Mouse (Mus musculus) heart, embryonic 16.5 days (tissue): ENCODE results near the gene N4bp1. TPM values are rescaled to one million over a fixed set of nuclear protein-coding genes. Genes with fewer than 3 reads are reported as not detected.
A peak's percentile ranks its signal among the peaks of the same experiment; 100 is the strongest.

Experiments used
- ATAC-seq: fragments of 200-750 bp; cut with Nextera tagmentation; replicated peaks from 2 replicates; pipeline ENCODE4 v1.8.0; 2017; ENCODE audit warnings: moderate number of reproducible peaks; ENCODE audit not compliant: insufficient read depth, low FRiP score; ENCODE audit errors: extremely low read depth
- H3K27ac ChIP-seq: fragments of 300-500 bp; sonication (generic); 2 replicates; pipeline ENCODE4 v1.5.1; 2014; ENCODE audit warnings: mild to moderate bottlenecking, low read length, control low read depth, moderate library complexity
- H3K27me3 ChIP-seq: fragments of 300-500 bp; sonication (generic); 2 replicates; pipeline ENCODE4 v1.6.1; 2014; ENCODE audit warnings: low read length, mixed read lengths; ENCODE audit not compliant: control insufficient read depth, insufficient read depth
- H3K36me3 ChIP-seq: fragments of 300-500 bp; sonication (generic); 2 replicates; pipeline ENCODE4 v1.6.1; 2014; ENCODE audit not compliant: control insufficient read depth, insufficient read depth
- H3K4me1 ChIP-seq: fragments of 300-500 bp; sonication (generic); 2 replicates; pipeline ENCODE4 v1.6.1; 2014; ENCODE audit warnings: low read length, mixed read lengths; ENCODE audit not compliant: control insufficient read depth, insufficient read depth
- H3K4me2 ChIP-seq: fragments of 300-500 bp; sonication (generic); 2 replicates; pipeline ENCODE4 v1.6.1; 2014; ENCODE audit warnings: low read depth, mild to moderate bottlenecking, control low read depth, low read length
- H3K4me3 ChIP-seq: fragments of 300-500 bp; sonication (generic); 2 replicates; pipeline ENCODE4 v1.5.1; 2014; ENCODE audit warnings: mild to moderate bottlenecking, control low read depth, low read length
- H3K9ac ChIP-seq: fragments of 300-500 bp; sonication (generic); 2 replicates; pipeline ENCODE4 v1.6.1; 2014; ENCODE audit warnings: low read length, control low read depth
- H3K9me3 ChIP-seq: fragments of 300-500 bp; sonication (generic); replicated peaks from 2 replicates; pipeline ENCODE4 v1.6.1; 2016; ENCODE audit warnings: low read length; ENCODE audit not compliant: control insufficient read depth
- WGBS: fragments of 180-500 bp; shearing (Covaris S2); extraction: QIAGEN DNeasy Blood & Tissue Kit; methylation state at CpG from one replicate; pipeline ENCODE4 v1.1.7; 2014; 5-methylcytosine and 5-hydroxymethylcytosine counted together
- polyA plus RNA-seq: library from polyadenylated mRNA; unstranded; fragments of >200 nt; fragmentation: Nextera tagmentation; extraction: Ambion mirVana; gene quantifications from 2 replicates; pipeline ENCODE4 v1.2.1, GENCODE M21; 2015

Gene N4bp1
- polyA plus RNA-seq, 1 experiment from 2014 or later = 5.8 TPM

DNA sequence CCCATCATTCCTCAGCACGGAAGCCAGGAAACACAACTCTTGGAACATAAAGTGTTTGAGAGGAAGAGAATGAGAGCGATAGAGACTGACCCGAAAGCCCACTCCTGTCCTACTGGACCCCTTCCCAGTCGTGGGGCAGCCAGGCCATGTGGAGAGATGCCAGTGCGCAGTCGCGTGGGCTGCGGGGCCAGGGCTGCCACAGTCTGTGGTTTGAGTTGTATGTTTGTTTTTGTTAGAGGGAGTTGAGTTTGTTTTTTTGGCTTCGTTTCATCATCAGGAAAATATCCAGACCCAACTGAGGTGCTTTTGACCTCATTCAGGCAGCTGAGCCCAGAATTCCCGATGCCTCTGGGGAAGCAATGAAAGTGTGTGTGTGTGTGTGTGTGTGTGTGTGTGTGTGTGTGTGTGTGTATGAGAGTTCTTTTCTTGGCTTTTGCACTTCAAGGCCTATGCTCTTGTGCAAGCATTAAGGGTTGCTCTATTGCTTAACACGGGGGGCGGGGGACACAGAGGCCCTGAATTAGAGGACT is 97.1 kb downstream of the N4bp1 start:
- ATAC-seq = peak; percentile 71
- H3K9me3 ChIP-seq = no peaks in the 10 kb centered on the region
- H3K27ac ChIP-seq = peak overlapping the region; percentile 73
- no peak overlapping the region for H3K4me3 ChIP-seq
- H3K9ac ChIP-seq = no peak overlapping the region
- H3K4me1 ChIP-seq = 0 out of 2 replicates have a peak, but pooled peaks cover 5% of the 10 kb centered on the region
- H3K36me3 ChIP-seq = no peaks in the 10 kb centered on the region
- 0 out of 2 replicates have a peak overlapping the region, but pooled peaks have one; percentile 25 for H3K4me2 ChIP-seq
- WGBS = 44% methylated on average over 12 of the region's 12 CpGs
- no peaks in the 10 kb centered on the region for H3K27me3 ChIP-seq

DNA sequence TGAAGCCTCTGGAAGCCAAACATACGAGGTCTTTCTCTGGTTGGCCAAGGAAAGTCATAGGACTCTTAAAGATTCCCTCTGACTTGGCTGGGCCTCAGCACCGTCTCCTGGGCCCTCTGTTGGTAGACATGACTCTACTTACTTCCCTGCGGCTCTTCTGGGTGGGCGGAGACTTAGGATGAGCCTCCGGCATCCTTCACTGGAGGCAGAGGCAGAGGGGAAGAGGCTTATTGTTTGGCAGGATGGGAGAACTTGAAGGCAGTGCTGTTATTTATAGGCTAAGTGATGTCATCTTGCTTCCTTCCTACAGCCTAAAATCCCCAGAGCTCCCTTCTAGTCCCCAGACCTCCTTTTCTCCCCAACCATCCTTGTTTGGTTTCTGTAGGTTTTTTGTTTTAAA is 98.6 kb downstream of the N4bp1 start:
- no peak overlapping the region for H3K9ac ChIP-seq
- no peak overlapping the region for H3K4me2 ChIP-seq
- 0 out of 2 replicates have a peak, but pooled peaks cover 5% of the 10 kb centered on the region for H3K4me1 ChIP-seq
- peak overlapping the region; percentile 73 for H3K27ac ChIP-seq
- 34% methylated on average over 5 of the region's 5 CpGs for WGBS
- H3K27me3 ChIP-seq = no peaks in the 10 kb centered on the region
- H3K9me3 ChIP-seq = no peaks in the 10 kb centered on the region
- ATAC-seq = peak; percentile 41; the same call in 1 of the 2 replicates
- no peak overlapping the region for H3K4me3 ChIP-seq
- no peaks in the 10 kb centered on the region for H3K36me3 ChIP-seq

DNA sequence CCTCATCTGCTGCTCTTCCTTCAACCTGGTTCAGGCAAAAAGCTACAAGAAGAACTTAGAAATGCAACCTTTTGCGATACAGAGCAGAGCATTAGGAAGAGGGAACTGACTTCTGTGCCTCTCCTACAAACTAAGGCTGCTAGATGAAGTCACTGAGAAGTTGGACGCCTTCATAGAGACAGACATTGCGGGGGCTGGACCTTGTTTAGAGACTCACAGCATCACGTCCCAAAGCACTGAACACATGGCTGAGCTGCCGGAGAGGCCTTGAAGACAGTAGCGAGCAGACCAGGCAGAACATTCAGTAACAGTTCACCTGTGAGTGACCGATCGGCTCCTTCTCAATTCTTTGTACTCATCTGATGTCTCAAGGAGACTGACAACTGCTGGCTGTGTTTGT is 104.0 kb downstream of the N4bp1 start:
- H3K4me2 ChIP-seq = no peak overlapping the region
- H3K36me3 ChIP-seq = no peaks in the 10 kb centered on the region
- no peak overlapping the region for H3K4me3 ChIP-seq
- no peaks in the 10 kb centered on the region for H3K4me1 ChIP-seq
- 83% methylated on average over 8 of the region's 8 CpGs for WGBS
- H3K9me3 ChIP-seq = no peaks in the 10 kb centered on the region
- no peak for ATAC-seq
- no peaks in the 10 kb centered on the region for H3K27me3 ChIP-seq
- H3K27ac ChIP-seq = no peak overlapping the region
- H3K9ac ChIP-seq = no peak overlapping the region

DNA sequence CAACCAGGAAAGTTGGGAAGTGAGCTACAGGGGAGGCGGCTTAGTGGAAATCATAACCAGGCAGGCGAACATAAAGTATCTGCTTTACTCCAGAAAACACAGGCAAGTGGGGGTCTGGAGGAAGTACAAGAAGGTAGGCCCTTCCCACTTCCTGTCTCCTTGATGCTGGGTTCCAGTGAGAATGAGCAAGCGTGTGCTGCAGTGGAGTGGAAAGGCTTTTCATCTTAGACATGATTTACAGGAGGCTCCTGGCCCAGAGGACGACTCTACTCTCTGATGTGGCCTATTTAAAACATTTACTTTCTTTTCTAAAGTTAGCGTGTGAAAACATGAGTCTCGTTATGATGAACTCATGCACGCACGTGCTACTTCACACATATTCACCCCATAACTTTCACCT is 105.9 kb downstream of the N4bp1 start:
- ATAC-seq = no peak

DNA sequence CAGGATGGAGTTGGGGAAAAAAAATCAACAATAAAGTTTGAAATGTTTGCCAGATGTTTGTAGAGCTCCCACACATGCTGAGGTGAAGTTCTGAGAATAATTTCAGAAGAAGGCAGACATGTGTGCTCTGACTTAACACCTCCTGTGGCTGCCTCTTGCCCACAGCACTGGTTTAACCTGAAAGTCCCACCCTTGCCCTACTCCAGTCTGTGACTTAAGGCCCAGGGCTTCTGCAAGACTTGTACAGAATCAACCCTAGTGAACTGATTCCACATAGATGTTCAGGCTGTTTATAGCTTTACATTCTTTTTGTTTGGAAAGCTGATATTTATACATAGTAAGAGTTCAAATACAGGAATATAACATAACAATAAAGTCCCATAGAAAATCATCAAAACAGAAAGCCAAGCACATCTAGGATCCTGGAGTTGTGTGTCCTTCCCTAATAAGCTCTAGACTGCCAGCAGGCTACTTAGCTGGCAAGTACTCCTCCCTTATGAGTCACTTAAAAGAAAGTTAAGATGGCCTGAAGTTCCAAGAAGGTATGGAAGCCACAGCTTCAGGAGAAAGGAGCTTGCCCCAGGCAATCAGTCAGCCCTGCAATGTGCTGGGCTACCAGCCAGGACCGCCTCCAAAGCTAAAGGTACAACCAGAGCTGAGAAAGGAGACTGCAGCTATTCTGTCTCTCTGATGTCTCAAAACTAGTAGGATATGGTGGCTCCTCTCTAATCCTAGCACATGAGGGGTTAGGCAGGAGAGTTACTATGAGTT is 114.9 kb downstream of the N4bp1 start:
- ATAC-seq = no peak
- WGBS = 84% methylated on average over 1 of the region's 1 CpGs
- H3K27ac ChIP-seq = no peak overlapping the region
- no peak overlapping the region for H3K4me3 ChIP-seq
- H3K9ac ChIP-seq = no peak overlapping the region
- H3K4me2 ChIP-seq = no peak overlapping the region
- H3K36me3 ChIP-seq = no peaks in the 10 kb centered on the region
- H3K9me3 ChIP-seq = no peaks in the 10 kb centered on the region
- H3K4me1 ChIP-seq = peaks cover 17% of the 10 kb centered on the region
- no peaks in the 10 kb centered on the region for H3K27me3 ChIP-seq

More for the DNA sequence above, 105.9 kb downstream of the N4bp1 start:
- WGBS = 69% methylated on average over 8 of the region's 8 CpGs
- H3K9me3 ChIP-seq = no peaks in the 10 kb centered on the region
- no peak overlapping the region for H3K4me2 ChIP-seq
- H3K27ac ChIP-seq = no peak overlapping the region
- no peak overlapping the region for H3K4me3 ChIP-seq
- H3K27me3 ChIP-seq = no peaks in the 10 kb centered on the region
- H3K9ac ChIP-seq = no peak overlapping the region
- H3K4me1 ChIP-seq = no peaks in the 10 kb centered on the region
- H3K36me3 ChIP-seq = no peaks in the 10 kb centered on the region

DNA sequence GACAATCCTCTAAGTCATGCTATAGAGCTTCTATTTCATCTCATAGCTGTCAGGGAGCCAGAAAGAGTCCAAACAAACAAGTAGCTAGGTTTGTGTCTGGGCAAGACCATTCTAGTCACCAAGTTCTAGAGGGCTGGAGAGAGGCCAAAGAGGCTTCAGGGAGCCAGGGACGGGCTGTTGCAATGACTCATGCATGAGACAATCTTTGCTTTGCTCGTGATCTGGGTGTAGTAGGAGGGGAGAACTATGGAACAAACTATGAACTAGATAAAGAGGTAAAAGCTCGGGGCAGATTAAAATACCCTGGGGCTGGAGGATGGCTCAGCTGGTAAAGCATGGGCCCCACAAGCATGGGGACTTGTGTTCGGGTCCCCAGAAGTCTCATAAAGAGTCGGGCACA is 116.6 kb downstream of the N4bp1 start:
- no peak overlapping the region for H3K4me3 ChIP-seq
- no peaks in the 10 kb centered on the region for H3K9me3 ChIP-seq
- no peak overlapping the region; the same call in 1 of the 2 replicates for H3K27ac ChIP-seq
- 38% methylated on average over 5 of the region's 5 CpGs for WGBS
- peaks cover 17% of the 10 kb centered on the region for H3K4me1 ChIP-seq
- no peaks in the 10 kb centered on the region for H3K36me3 ChIP-seq
- H3K9ac ChIP-seq = no peak overlapping the region
- no peaks in the 10 kb centered on the region for H3K27me3 ChIP-seq
- H3K4me2 ChIP-seq = no peak overlapping the region
- peak; percentile 72; the same call in 1 of the 2 replicates for ATAC-seq

DNA sequence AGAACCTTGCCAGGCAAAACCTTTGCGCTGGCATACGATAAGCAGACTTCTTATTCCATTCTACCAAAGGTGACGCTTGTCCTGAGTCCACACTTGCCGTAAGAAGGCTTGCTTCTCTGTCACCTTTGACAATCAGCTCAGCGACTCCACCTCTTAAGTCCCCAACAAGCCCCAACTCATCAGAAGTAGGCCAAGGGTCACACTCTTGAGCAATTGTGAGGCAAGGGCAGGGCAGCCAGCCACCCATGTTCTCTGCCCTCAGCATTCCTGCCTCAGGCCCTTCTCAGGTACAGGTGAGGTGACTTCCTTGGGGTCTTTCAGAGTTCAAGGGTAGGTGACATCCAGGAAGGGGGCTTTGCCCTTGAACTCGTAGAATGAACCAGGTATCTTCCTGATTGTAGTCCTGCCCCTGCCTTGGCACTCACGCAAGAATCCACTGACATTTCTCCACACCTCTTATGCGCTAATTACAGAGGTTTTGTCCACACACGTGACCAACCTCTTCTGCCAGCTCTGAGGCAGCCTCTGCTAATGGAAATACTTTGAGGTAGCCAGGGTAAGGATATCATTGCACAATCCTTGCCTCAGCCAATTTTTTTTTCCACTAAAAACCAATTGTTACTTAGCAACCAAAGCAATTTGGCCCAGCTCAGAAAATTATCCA is 118.4 kb downstream of the N4bp1 start:
- Histone ChIP-seq H3K4me3 (no peak overlapping the region), H3K36me3 (no peaks in the 10 kb centered on the region), H3K9ac (no peak overlapping the region), H3K27ac (no peak overlapping the region), H3K4me1 (peaks cover 17% of the 10 kb centered on the region), H3K27me3 (no peaks in the 10 kb centered on the region), H3K9me3 (no peaks in the 10 kb centered on the region), H3K4me2 (no peak overlapping the region)
- no peak for ATAC-seq
- 78% methylated on average over 9 of the region's 9 CpGs for WGBS

DNA sequence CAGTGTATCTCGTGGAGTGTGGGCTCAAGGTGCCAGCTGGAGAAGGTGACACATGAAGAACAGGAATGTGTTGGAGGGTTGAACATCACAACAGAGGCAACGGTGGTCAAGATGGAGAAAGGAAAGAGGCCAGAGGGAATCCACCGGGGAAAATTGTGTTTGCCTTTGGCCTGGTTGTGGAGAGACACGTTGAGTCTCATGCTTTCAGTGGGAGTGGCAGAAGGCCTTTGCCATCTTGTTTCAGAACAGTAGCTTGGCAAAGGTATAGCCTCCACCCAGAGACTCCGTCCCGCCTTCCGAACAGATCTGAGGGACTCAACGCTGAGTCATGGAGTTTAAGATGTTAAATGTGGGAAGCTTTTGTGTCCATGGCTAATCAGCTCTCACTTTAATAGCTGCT is 119.4 kb downstream of the N4bp1 start:
- Histone ChIP-seq H3K4me1 (peaks cover 17% of the 10 kb centered on the region), H3K27ac (no peak overlapping the region), H3K36me3 (no peaks in the 10 kb centered on the region), H3K9ac (no peak overlapping the region), H3K4me2 (no peak overlapping the region), H3K9me3 (no peaks in the 10 kb centered on the region), H3K4me3 (no peak overlapping the region), H3K27me3 (no peaks in the 10 kb centered on the region)
- 83% methylated on average over 8 of the region's 8 CpGs for WGBS
- no peak for ATAC-seq

DNA sequence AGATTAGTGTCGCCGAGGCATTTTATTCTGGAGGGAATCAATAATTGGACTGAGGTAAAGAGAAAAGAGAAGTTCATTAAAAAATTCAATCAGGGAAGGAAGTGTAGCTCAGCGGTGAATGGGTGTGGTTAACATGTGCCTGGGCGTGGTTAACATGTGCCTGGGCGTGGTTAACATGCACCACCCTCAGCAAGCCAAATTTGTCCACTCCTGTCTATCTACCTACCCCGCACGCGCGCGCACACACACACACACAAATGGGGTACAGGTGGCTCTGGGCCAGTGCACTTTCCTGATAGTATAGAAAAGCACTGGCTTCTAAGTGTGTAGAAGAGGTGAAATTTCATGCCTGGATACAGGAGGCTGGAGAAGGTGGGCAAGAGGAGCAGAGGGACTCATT is 119.9 kb downstream of the N4bp1 start:
- Histone ChIP-seq H3K9ac (no peak overlapping the region), H3K4me3 (no peak overlapping the region), H3K27ac (no peak overlapping the region), H3K36me3 (no peaks in the 10 kb centered on the region), H3K9me3 (no peaks in the 10 kb centered on the region), H3K4me1 (peaks cover 13% of the 10 kb centered on the region), H3K27me3 (no peaks in the 10 kb centered on the region), H3K4me2 (no peak overlapping the region)
- 87% methylated on average over 10 of the region's 10 CpGs for WGBS
- ATAC-seq = no peak
